Mouse (Mus musculus) mouse trophoblast stem cell (cell line): ENCODE data around the gene Slc25a42.

Experiments used
- in situ Hi-C, 2 experiments: fragments of 300-500 bp; cut with MseI, MboI; formaldehyde crosslinking; loops; 2 replicates in 1 of 2; 3 replicates in 1 of 2; pipeline ENCODE4 v1.15.1; 2025

The Slc25a42 gene

GRCm38 (mm10) chr8:70171240-70171639 lies 40.9 kb downstream of the Slc25a42 start:
- in situ Hi-C loops: no loop called here

GRCm38 (mm10) chr8:70170748-70171147 lies 41.4 kb downstream of the Slc25a42 start:
- in situ Hi-C loops: no loop called here

- in situ Hi-C loops: no loop called here
These were observed 42.0 kb downstream of the Slc25a42 start for GRCm38 (mm10) chr8:70170116-70170515.

- in situ Hi-C loops: no loop called here
These were observed 45.5 kb downstream of the Slc25a42 start for GRCm38 (mm10) chr8:70166504-70167110.

GRCm38 (mm10) chr8:70163316-70163715 lies 48.8 kb downstream of the Slc25a42 start:
- in situ Hi-C loops: no loop called here

GRCm38 (mm10) chr8:70160015-70160414 lies 52.1 kb downstream of the Slc25a42 start:
- in situ Hi-C loops: no loop called here

- in situ Hi-C loops: no loop called here
These were observed 52.9 kb downstream of the Slc25a42 start for GRCm38 (mm10) chr8:70159211-70159610.

GRCm38 (mm10) chr8:70158069-70158853 lies 53.8 kb downstream of the Slc25a42 start:
- in situ Hi-C loops: no loop called here

- in situ Hi-C loops: no loop called here
These were observed 54.8 kb downstream of the Slc25a42 start for GRCm38 (mm10) chr8:70157240-70157800.

- in situ Hi-C loops: no loop called here
These were observed 59.4 kb downstream of the Slc25a42 start for GRCm38 (mm10) chr8:70152537-70153257.

GRCm38 (mm10) chr8:70150158-70150557 lies 61.9 kb downstream of the Slc25a42 start:
- in situ Hi-C loops: no loop called here

GRCm38 (mm10) chr8:70147678-70148607 lies 64.2 kb downstream of the Slc25a42 start:
- in situ Hi-C loops: no loop called here

GRCm38 (mm10) chr8:70139981-70140380 lies 72.1 kb downstream of the Slc25a42 start:
- in situ Hi-C loops: no loop called here

GRCm38 (mm10) chr8:70139026-70139857 lies 72.9 kb downstream of the Slc25a42 start, which contains the start of the genes Rfxank, Borcs8 and Mef2b:
TSS of gene Rfxank (minus strand) at chr8:70139154.
TSS of gene Borcs8 (plus strand) at chr8:70139499.
TSS of gene Mef2b (plus strand) at chr8:70139711.
- in situ Hi-C loops: no loop called here

- in situ Hi-C loops: no loop called here
These were observed 74.2 kb downstream of the Slc25a42 start for GRCm38 (mm10) chr8:70137890-70138289.

- in situ Hi-C loops: no loop called here
These were observed 75.5 kb downstream of the Slc25a42 start for GRCm38 (mm10) chr8:70136591-70136990.

- in situ Hi-C loops: no loop called here
These were observed 77.2 kb downstream of the Slc25a42 start for GRCm38 (mm10) chr8:70134931-70135330.
